Mouse (Mus musculus) cerebellum, postnatal 14 days (tissue): ENCODE measurements at regions not wholly inside any gene's neighbourhood (a gene's known extent, or its start where the extent isn't known, plus 50 kb on each side); places are given as distances from the start of the nearest gene placed in this dataset.
"Not testable (repeated sequence)": the region's sequence is repeated elsewhere in the genome, so short reads cannot be mapped to it uniquely, and the experiment has no call there.

Experiments
- DNase-seq, 2 experiments: peaks; one replicate each; pipeline ENCODE4 v3.0.0; 2021; ENCODE audit warnings: mixed read lengths in 2 of 2

GRCm38 (mm10) chr3:34709553-34709952 is 59.3 kb downstream of the Sox2 start:
- no peak for DNase-seq

DNA sequence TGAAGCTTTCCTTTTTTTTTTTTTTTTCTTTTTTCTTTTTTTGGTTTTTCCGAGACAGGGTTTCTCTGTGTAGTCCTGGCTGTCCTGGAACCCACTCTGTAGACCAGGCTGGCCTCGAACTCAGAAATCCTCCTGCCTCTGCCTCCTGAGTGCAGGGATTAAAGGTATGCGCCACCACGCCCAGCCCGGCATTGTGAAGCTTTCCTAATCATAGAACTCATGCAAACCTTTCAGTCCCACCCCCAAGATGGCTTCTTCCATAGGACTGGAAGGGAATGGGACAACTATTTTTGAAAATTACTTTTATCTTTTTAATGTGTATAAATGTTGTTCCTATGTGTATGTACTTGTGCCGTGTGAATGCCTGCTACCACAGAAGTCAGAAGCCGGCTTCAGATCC is 61.9 kb downstream of the Sox2 start:
- not testable (repeated sequence) for DNase-seq

DNA sequence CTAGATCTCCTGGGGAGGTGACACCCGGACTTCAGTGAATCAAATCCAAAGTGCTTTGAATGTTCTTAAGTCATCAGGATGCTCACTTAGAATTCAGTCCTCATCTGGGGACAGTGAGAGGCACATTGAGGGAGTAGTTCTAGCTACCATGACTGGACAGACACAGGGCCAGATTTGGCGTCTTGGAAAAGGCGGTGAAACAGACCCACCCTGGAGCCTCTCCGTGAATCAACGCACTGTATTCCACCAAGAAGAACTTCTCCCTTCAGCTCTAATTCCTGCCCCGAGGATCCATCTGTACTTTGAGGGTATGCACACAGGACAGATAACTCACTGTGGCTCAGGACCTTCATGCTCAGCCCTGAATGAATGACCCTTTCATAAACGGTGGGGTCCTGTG is 72.3 kb downstream of the Sox2 start:
- DNase-seq, result no peak

- DNase-seq, result no peak
These were observed 76.8 kb downstream of the Sox2 start for GRCm38 (mm10) chr3:34726955-34727354.

- no peak for DNase-seq
These were observed 78.1 kb downstream of the Sox2 start for GRCm38 (mm10) chr3:34728282-34728681.

- DNase-seq, result no peak
These were observed 84.8 kb downstream of the Sox2 start for GRCm38 (mm10) chr3:34734966-34735365.

- DNase-seq, result no peak
These were observed 87.8 kb downstream of the Sox2 start for GRCm38 (mm10) chr3:34738001-34738400.

GRCm38 (mm10) chr3:34738938-34739337 is 88.7 kb downstream of the Sox2 start:
- DNase-seq, result no peak

GRCm38 (mm10) chr3:34739693-34740092 is 89.5 kb downstream of the Sox2 start:
- no peak for DNase-seq

- DNase-seq, result no peak
These were observed 89.9 kb downstream of the Sox2 start for GRCm38 (mm10) chr3:34740110-34740509.

- DNase-seq, result no peak
These were observed 95.1 kb downstream of the Sox2 start for GRCm38 (mm10) chr3:34745181-34745736.

DNA sequence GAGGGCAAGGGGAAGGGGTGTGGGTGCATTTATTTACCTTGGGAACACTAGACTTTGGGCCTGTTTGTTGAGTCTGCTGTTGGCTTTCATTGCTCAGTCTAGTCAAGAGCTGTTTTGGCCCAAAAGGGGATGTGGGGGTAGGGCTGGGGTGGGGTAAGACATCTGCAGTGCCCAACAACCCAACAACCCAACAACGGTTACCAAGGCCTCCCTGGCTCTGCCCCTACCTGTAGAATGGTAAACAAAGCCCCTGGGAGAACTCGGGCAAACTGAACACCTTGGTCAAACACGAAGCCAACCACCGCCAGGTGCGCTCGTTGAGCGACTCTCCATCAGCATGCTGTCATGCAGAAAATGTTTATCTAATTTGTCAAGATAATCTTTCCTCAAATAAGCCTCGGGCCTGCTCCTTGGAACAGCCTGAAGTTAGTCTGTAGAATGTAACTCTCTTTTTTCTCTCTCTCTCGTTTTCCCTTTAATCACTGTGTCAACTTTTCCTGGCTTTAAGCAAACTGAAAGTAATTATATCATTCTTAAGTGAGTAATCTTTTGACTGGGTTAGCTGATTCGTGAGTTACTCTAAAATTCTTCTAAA is 97.4 kb downstream of the Sox2 start:
- no peak for DNase-seq

- DNase-seq, result no peak
These were observed 99.8 kb downstream of the Sox2 start for GRCm38 (mm10) chr3:34749989-34750388.

- DNase-seq, result peak; percentile 4 to 5
These were observed 101.3 kb downstream of the Sox2 start for GRCm38 (mm10) chr3:34751551-34751950.

DNA sequence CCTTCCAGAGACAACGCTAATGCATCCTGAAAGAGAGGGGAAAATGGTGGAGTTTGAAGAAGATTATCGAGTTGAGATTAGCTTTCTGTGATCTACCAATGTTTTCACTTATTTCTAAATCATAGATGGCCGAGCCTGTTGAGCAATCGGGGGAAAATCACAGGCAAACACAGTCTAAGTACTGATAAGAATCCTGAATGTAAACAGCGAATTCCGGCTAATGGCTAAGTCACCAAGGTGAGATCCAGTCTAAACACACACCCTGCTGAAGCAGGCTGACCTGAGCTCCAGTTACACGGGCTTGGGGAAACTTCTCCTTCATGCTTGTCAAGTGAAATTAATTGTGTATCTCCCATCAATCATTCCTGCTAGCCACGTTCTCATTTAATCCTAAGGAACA is 103.4 kb downstream of the Sox2 start:
- no peak for DNase-seq

DNA sequence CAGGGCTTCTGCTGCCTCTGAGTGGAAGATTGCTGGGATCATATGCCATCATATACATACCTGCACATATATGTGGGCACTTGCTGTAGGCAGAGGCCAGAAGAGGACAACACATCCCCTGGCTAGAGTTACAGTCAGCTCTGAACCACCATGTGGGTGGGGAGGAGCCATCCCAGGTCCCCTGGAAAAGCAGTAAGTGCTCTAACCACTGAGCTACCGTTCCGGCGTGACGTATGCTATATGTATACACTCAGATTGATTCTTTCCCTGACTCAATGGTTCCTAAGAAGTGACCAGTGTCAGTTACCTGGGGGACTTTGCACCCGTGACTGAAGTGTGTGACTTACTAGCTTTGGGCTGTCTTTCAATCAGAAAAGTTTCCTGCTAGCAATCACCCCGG is 104.6 kb downstream of the Sox2 start:
- no peak for DNase-seq

- DNase-seq, result not testable (repeated sequence)
These were observed 105.1 kb downstream of the Sox2 start for GRCm38 (mm10) chr3:34755282-34755681.

GRCm38 (mm10) chr3:34756632-34757031 is 106.4 kb downstream of the Sox2 start:
- no peak for DNase-seq

DNA sequence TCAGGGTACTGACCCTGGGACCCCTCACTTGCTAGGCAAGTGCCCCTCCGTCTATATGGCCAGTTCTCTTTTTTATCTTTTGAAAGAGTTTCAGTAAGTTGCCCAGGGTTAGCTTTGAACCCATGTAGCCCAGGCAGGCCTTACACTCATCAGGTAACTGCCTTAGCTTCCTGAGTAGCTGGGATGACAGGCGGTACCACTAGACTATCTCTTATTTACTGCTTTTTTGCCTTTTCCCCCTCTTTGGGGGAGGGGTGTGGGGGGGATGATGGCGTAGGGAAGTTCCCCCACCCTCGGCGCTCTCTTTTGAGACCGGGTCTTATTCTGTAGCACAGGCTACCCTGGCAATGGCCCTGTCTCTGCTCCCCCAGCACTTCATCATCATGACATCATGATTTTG is 106.9 kb downstream of the Sox2 start:
- no peak for DNase-seq

GRCm38 (mm10) chr3:34757813-34758510 is 107.8 kb downstream of the Sox2 start:
- no peak for DNase-seq

GRCm38 (mm10) chr3:34759942-34760640 is 109.9 kb downstream of the Sox2 start:
- DNase-seq, result no peak

DNA sequence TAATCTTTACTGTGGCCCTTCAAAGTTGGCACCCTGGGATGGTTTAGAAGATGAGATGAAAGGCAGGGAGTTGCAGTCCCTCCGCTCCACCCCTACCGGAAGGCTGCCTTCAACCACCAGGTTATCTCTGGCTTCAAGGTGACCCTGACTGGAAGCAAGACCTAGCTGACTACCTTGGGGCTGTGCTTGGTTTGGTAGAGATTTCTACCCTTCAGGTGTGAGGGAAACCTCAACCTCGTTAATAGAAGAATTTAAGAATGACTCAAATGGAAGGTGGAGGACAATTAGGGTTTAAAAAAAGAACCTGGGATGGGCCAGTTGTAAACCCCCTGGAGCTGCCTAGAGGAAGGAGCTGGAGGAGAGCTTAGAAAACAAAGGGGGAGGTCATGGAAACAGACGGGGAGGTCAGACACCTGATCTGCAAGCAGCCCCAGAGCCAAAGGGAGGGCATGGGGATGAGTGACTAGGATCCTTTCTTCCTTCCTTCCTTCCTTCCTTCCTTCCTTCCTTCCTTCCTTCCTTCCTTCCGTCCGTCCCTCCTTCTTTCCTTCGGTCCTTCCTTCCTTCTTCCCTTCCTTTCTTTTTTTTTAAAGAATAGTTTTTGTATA is 111.1 kb downstream of the Sox2 start:
- DNase-seq, result no peak

GRCm38 (mm10) chr3:34761783-34762182 is 111.6 kb downstream of the Sox2 start:
- no peak for DNase-seq
